Mouse (Mus musculus) CH12.LX (cell line): ENCODE data around the gene Tmem82.

Experiments used
- CTCF ChIP-seq, 2 experiments: IDR thresholded peaks in 1 of 2; conservative IDR thresholded peaks in 1 of 2; 2 replicates each; pipeline ENCODE4 v1.5.1; 2011 to 2012; ENCODE audit warnings: low read depth in 2 of 2, low read length in 2 of 2, improper control_type of control experiment in 1 of 2, inconsistent platforms in 1 of 2, mild to moderate bottlenecking in 1 of 2, moderate library complexity in 1 of 2
- MAX ChIP-seq: IDR thresholded peaks from 2 replicates; pipeline ENCODE4 v1.6.1; 2011; ENCODE audit warnings: low read length, improper control_type of control experiment
- MYC ChIP-seq: IDR thresholded peaks from 2 replicates; pipeline ENCODE4 v1.6.1; 2011; ENCODE audit warnings: low read depth, mild to moderate bottlenecking, improper control_type of control experiment, low read length
- USF1 ChIP-seq: IDR thresholded peaks from 2 replicates; pipeline ENCODE4 v1.6.1; 2014; ENCODE audit warnings: low read depth, mild to moderate bottlenecking, inconsistent platforms, low read length, improper control_type of control experiment
- ZC3H11A ChIP-seq: IDR thresholded peaks from 2 replicates; pipeline ENCODE4 v1.6.1; 2012; ENCODE audit warnings: low read depth, mild to moderate bottlenecking, inconsistent platforms, low read length, improper control_type of control experiment
- ZMIZ1 ChIP-seq: IDR thresholded peaks from 2 replicates; pipeline ENCODE4 v1.6.1; 2012; ENCODE audit warnings: low read depth, mild to moderate bottlenecking, inconsistent platforms, low read length, improper control_type of control experiment

DNA sequence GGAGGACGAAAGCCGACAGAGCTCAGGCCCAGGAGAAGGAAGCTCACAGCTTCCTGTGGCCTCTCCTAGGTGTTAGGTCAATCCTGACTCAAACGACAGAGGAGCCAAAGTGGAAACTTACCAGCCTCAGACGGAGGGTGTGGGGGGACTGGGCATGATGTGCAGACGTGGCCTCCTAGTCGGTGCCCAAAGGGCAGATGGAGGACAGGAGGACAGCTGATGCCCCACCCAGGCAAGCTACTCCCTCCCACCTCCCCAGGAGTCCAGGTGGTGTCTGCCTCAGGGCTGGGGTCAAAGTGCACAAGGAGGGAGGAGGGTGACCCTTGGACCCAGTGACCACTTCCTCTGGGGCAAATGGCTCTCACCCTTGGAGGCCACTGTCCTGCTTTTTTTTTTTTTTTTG, 47.1 kb downstream of the Tmem82 start:
- no peak for TF ChIP-seq ZC3H11A
- no peak for TF ChIP-seq CTCF (conservative IDR thresholded peaks at IDR 0.05 in 1 of 2, IDR thresholded peaks at IDR 0.05 in 1 of 2; ENCODE audit: low read depth in 2 of 2, low read length in 2 of 2)
- no peak for TF ChIP-seq USF1
- no peak for TF ChIP-seq MAX
- no peak for TF ChIP-seq ZMIZ1
- TF ChIP-seq MYC: no peak
